Mouse (Mus musculus) liver, postnatal 0 days (tissue): ENCODE results near the gene Sptlc2.

Experiments
- CTCF ChIP-seq: sonication (generic); IDR thresholded peaks from 2 replicates; pipeline ENCODE4 v1.5.1; 2016; ENCODE audit warnings: antibody characterized with exemption, low read depth
- EP300 ChIP-seq: IDR thresholded peaks from 2 replicates; pipeline ENCODE4 v1.6.1; 2016; ENCODE audit warnings: antibody characterized with exemption, low read depth, mild to moderate bottlenecking

DNA sequence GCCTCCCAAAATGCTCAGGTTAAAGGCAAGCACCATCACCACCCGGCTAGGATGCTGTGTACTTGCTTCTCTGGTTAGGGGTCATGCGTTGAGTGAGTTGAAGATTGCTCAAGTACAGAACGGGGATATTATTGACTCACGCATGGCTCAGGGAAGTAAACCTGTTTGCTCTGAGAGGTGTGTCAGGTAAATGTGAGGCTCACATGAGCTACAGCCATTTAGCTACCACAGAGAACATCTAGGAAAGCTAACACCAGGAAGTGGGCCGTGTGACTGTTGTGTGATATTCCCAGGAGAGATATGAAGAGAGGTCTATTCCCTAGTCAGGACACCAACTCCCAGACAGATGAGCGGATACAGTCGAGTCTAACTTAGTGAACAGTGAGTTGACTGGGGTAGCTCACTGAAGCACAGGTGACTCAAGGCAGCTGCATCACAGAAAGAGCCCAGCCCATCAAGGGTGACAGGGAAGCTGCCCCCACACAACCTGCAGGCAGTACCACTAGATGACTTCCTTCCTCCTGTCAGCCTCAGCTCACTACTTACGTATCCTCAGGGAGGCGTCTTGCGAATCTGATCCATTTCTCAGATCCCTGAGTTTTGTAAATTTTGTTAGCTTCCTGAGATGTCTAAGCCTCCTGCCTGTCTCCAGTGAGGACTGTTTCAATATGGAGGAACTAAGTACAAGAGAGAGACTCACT is 11.1 kb upstream of the Sptlc2 start:
- TF ChIP-seq CTCF (no peak), EP300 (no peak)
